Mouse (Mus musculus): ENCODE measurements at regions not wholly inside any gene's neighbourhood (a gene's known extent, or its start where the extent isn't known, plus 50 kb on each side); places are given as distances from the start of the nearest gene placed in this dataset.

DNA sequence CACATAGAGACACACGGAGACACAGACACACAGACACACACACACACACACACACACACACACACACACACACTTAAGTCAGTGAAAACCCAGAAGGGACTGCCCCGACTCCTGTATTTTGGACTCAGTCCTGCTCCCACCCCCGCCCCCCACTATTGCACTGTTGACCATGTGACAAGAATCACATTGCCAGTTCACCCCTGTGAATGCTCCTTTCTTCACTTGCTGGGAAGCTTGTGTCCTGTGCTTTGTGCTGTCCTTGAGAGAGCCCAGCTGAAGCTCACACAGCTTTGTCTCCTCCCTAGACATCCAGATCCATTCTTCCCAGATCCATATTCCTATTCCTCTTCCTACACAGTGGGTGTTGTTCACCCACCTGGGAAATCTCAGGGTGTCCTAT lies 400.0 kb downstream of the Cdh26 start:
- TF ChIP-seq CTCF (IDR thresholded peaks at IDR 0.05; ENCODE audit: control insufficient read depth, insufficient read depth, insufficient replicate concordance, low read depth, low read length), result no peak
- no peak for TF ChIP-seq POLR2A (IDR thresholded peaks at IDR 0.05; ENCODE audit: control insufficient read depth, low read depth, low read length)
